Mouse (Mus musculus) gastrocnemius, postnatal 25 days (tissue): ENCODE results near the gene Dock10. TPM values are rescaled to one million over a fixed set of nuclear protein-coding genes. Genes with fewer than 3 reads are reported as not detected.
A peak's percentile ranks its signal among the peaks of the same experiment; 100 is the strongest.
"Not testable (repeated sequence)": the region's sequence is repeated elsewhere in the genome, so short reads cannot be mapped to it uniquely, and the experiment has no call there.

Source experiments
- DNase-seq: peaks from one replicate; pipeline ENCODE4 v3.0.0; 2022
- long read RNA-seq, 2 experiments: library from polyadenylated mRNA; stranded (forward); transcript quantifications; one replicate each; pipeline ENCODE4 v2.0.0; 2021
- total RNA-seq, 2 experiments: library from RNA; stranded (reverse); gene quantifications; 1 replicate in 1 of 2; 2 replicates in 1 of 2; pipeline ENCODE4 v1.2.3; 2021

Gene Dock10
- total RNA-seq: 1 to 10 TPM; 4.0 to 4.2 TPM
- long read RNA-seq, experiment 1: 0 reads
- long read RNA-seq, experiment 2, partial matches to known transcripts: 0 of 1 reads
- long read RNA-seq, experiment 2, other reads (novel, unspliced or antisense): 1 of 1 reads

- DNase-seq: peak; percentile 38
These were observed at the start of gene Dock10 for GRCm38 (mm10) chr1:80757977-80758797. Gene Dock10, minus strand, starts transcription at chr1:80758527.

- no peak for DNase-seq
These were observed 48.6 kb upstream of the Dock10 start for GRCm38 (mm10) chr1:80806835-80807398.

GRCm38 (mm10) chr1:80802023-80802422 is 43.7 kb upstream of the Dock10 start:
- DNase-seq: no peak

- no peak for DNase-seq
These were observed 26.9 kb upstream of the Dock10 start for GRCm38 (mm10) chr1:80785066-80785779.

GRCm38 (mm10) chr1:80784155-80784554 is 25.8 kb upstream of the Dock10 start:
- no peak for DNase-seq

GRCm38 (mm10) chr1:80765504-80765903 is 7.2 kb upstream of the Dock10 start:
- no peak for DNase-seq

- DNase-seq: no peak
These were observed 5.0 kb upstream of the Dock10 start for GRCm38 (mm10) chr1:80763042-80763950.

GRCm38 (mm10) chr1:80758798-80759184 is 464 bp upstream of the Dock10 start:
- DNase-seq: no peak

GRCm38 (mm10) chr1:80757650-80757976 is 714 bp downstream of the Dock10 start:
- DNase-seq: no peak

- DNase-seq: peak; percentile 15
These were observed 1.3 kb downstream of the Dock10 start for GRCm38 (mm10) chr1:80756824-80757649.

- DNase-seq: no peak
These were observed 2.3 kb downstream of the Dock10 start for GRCm38 (mm10) chr1:80756060-80756439.

GRCm38 (mm10) chr1:80755296-80756059 is 2.8 kb downstream of the Dock10 start:
- DNase-seq: no peak

- DNase-seq: not testable (repeated sequence)
These were observed 9.2 kb downstream of the Dock10 start for GRCm38 (mm10) chr1:80749122-80749521.

GRCm38 (mm10) chr1:80746691-80747463 is 11.4 kb downstream of the Dock10 start:
- no peak for DNase-seq

- DNase-seq: no peak
These were observed 12.1 kb downstream of the Dock10 start for GRCm38 (mm10) chr1:80746195-80746594.

GRCm38 (mm10) chr1:80739472-80739871 is 18.9 kb downstream of the Dock10 start:
- no peak for DNase-seq

GRCm38 (mm10) chr1:80737812-80738391 is 20.4 kb downstream of the Dock10 start:
- DNase-seq: no peak

- no peak for DNase-seq
These were observed 27.7 kb downstream of the Dock10 start for GRCm38 (mm10) chr1:80730582-80730981.

- no peak for DNase-seq
These were observed 28.2 kb downstream of the Dock10 start for GRCm38 (mm10) chr1:80730174-80730573.
